Mouse (Mus musculus): ENCODE results near the gene Gm20388.

- TF ChIP-seq POLR2A (IDR thresholded peaks at IDR 0.05; ENCODE audit: extremely low read depth, insufficient read depth, low read length) (no peak), CTCF (IDR thresholded peaks at IDR 0.05; ENCODE audit: extremely low read depth, insufficient read depth, low read length) (peak; percentile 82)
These were observed 1783.8 kb downstream of the Gm20388 start for GRCm38 (mm10) chr8:121694453-121694852.

All from cortical plate, adult 2 months (tissue).